Mouse (Mus musculus) heart, embryonic 13.5 days (tissue): ENCODE data around the gene Mfap2. TPM values are rescaled to one million over a fixed set of nuclear protein-coding genes. Genes with fewer than 3 reads are reported as not detected.
A peak's percentile ranks its signal among the peaks of the same experiment; 100 is the strongest.

Source experiments
- ATAC-seq: fragments of 200-750 bp; cut with Nextera tagmentation; 2 replicates; pipeline ENCODE4 v1.8.0; 2017; ENCODE audit warnings: moderate TSS enrichment; ENCODE audit not compliant: insufficient number of reproducible peaks, low FRiP score, low TSS enrichment; ENCODE audit errors: extremely low read depth
- H3K27ac ChIP-seq: fragments of 300-500 bp; sonication (generic); replicated peaks from 2 replicates; pipeline ENCODE4 v1.5.1; 2015; ENCODE audit warnings: moderate library complexity, mild to moderate bottlenecking, inconsistent platforms
- H3K27me3 ChIP-seq: fragments of 300-500 bp; sonication (generic); replicated peaks from 2 replicates; pipeline ENCODE4 v1.6.1; 2015; ENCODE audit warnings: mild to moderate bottlenecking, inconsistent platforms
- H3K36me3 ChIP-seq: fragments of 300-500 bp; sonication (generic); 2 replicates; pipeline ENCODE4 v1.6.1; 2015; ENCODE audit warnings: mild to moderate bottlenecking, inconsistent platforms
- H3K4me1 ChIP-seq: fragments of 300-500 bp; sonication (generic); 2 replicates; pipeline ENCODE4 v1.6.1; 2015; ENCODE audit warnings: inconsistent platforms
- H3K4me2 ChIP-seq: fragments of 300-500 bp; sonication (generic); 2 replicates; pipeline ENCODE4 v1.6.1; 2015; ENCODE audit warnings: inconsistent platforms, mild to moderate bottlenecking, moderate library complexity
- H3K4me3 ChIP-seq: fragments of 300-500 bp; sonication (generic); 2 replicates; pipeline ENCODE4 v1.5.1; 2015; ENCODE audit warnings: moderate library complexity, mild to moderate bottlenecking, inconsistent platforms
- H3K9ac ChIP-seq: fragments of 300-500 bp; sonication (generic); 2 replicates; pipeline ENCODE4 v1.6.1; 2015; ENCODE audit warnings: inconsistent platforms, mild to moderate bottlenecking, moderate library complexity
- H3K9me3 ChIP-seq: fragments of 300-500 bp; sonication (generic); 2 replicates; pipeline ENCODE4 v1.6.1; 2016; ENCODE audit warnings: inconsistent platforms
- WGBS: fragments of 180-500 bp; shearing (Covaris S2); methylation state at CpG from one replicate; pipeline ENCODE4 v1.1.7; 2015; ENCODE audit warnings: mixed read lengths; 5-methylcytosine and 5-hydroxymethylcytosine counted together
- polyA plus RNA-seq: library from polyadenylated mRNA; unstranded; fragments of >200 nt; fragmentation: Nextera tagmentation; extraction: Ambion mirVana; gene quantifications from 2 replicates; pipeline ENCODE4 v1.2.1, GENCODE M21; 2015

Gene Mfap2
- polyA plus RNA-seq, 1 experiment from 2014 or later, result 299 TPM

DNA sequence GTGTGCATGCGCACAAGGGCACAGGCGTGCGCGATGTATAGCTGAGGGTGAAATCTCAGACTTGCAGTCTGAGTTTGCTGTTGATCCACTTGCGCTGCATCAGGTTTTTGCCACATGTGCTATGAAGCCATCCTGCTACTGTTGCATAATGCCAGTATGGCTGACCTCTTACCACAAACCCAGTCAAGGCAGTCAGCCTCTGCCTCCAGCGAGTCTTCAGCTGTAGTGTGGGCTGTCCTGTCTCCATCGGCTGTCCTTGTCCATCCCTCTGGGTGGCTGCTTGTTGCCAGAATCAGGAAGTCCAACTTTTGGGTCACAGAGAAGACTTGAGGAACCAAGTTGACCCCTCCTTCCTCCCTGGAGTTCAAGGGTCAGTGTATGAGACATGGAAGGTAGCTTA, 34.9 kb upstream of the Mfap2 start:
- Histone ChIP-seq H3K9ac (peak overlapping the region; percentile 7; the same call in 1 of the 2 replicates), H3K27ac (no peak overlapping the region), H3K4me2 (no peak overlapping the region), H3K36me3 (peaks cover 100% of the 10 kb centered on the region), H3K4me3 (no peak overlapping the region), H3K4me1 (peaks cover 11% of the 10 kb centered on the region; the same call in 1 of the 2 replicates), H3K27me3 (no peaks in the 10 kb centered on the region), H3K9me3 (no peaks in the 10 kb centered on the region)
- 93% methylated on average over 7 of the region's 7 CpGs for WGBS
- ATAC-seq, result no peak

DNA sequence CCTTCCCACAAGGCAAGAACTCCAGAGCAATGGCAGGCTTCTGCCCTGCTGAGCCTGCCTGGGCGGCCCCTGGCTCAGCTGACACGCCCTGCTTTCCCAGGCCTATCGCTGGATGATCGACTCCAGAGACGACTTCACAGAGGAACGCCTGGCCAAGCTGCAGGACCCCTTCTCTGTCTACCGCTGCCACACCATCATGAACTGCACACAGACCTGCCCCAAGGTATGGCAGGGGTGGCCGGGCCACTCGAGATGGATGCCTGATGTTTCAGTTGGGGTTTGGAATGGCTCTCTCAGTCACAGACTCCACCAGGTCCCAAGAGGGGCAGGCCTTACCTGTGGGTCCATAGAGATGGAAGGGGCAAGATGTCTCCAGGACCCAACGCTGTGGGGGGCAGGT, 32.9 kb upstream of the Mfap2 start:
- ATAC-seq, result no peak
- peaks cover 7% of the 10 kb centered on the region; the same call in 1 of the 2 replicates for H3K9me3 ChIP-seq
- no peaks in the 10 kb centered on the region for H3K27me3 ChIP-seq
- WGBS, result 83% methylated on average over 10 of the region's 10 CpGs
- no peak overlapping the region for H3K4me3 ChIP-seq
- H3K27ac ChIP-seq, result no peak overlapping the region
- H3K9ac ChIP-seq, result no peak overlapping the region
- H3K4me2 ChIP-seq, result no peak overlapping the region
- peaks cover 11% of the 10 kb centered on the region; the same call in 1 of the 2 replicates for H3K4me1 ChIP-seq
- H3K36me3 ChIP-seq, result peaks cover 93% of the 10 kb centered on the region

DNA sequence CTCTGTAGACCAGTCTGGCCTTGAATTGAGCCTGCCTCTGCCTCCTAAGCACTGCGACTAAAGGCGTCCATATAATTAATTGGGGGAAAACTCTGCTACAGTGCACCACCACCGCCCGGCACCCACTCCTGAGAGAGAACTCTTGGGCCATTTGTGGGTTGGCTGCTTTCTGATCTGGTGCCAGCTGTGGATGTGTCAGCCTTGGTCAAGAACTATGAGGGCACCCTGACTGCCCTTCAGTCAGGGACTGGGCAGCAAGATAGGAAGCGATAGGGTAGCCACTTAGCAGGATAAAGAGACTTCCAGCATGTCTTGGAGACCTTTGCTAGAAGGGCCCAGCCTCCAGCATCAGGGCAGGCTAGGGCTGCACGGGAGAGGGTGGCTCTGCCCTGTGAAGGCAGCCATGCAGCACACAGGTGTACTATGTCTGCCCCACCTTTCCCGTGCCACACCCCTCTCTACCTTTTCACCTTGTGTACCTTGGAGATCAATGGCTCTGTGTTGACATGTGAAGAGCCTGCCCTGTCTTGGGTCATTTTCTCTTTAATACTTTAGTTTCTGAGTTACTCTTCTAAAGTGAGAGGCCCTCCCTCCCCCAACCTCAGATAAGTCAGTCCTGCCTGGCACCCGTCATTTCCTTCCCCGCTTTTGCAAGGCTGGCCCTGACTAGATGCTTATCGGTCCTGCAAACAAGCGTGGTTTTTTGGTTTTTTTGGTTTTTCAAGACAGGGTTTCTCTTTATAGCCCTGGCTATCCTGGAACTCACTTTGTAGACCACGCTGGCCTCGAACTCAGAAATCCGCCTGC, 32.1 kb upstream of the Mfap2 start:
- H3K4me3 ChIP-seq, result no peak overlapping the region
- H3K36me3 ChIP-seq, result peaks cover 84% of the 10 kb centered on the region
- ATAC-seq, result no peak
- H3K27ac ChIP-seq, result no peak overlapping the region
- no peak overlapping the region for H3K9ac ChIP-seq
- no peak overlapping the region for H3K4me2 ChIP-seq
- H3K27me3 ChIP-seq, result no peaks in the 10 kb centered on the region
- peaks cover 15% of the 10 kb centered on the region for H3K4me1 ChIP-seq
- peaks cover 7% of the 10 kb centered on the region; the same call in 1 of the 2 replicates for H3K9me3 ChIP-seq
- 85% methylated on average over 14 of the region's 14 CpGs for WGBS

DNA sequence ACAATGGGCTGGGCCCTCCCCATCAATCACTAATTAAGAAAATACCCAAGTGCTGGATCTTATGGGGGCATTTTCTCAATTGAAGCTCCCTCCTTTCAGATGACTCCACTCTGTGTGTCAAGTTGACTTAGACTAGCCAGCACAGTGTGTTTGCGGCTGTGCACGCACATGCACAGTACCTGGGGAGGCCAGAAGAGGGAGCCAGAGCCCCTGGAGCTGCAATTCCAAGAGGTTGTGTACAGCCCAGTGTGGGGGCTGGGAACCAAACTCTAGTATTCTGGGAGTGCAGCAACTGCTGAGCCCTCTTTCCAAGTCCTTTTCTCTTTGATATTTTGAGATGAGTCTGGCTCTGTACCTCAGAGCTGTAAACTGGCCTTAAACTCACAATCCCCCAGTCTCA, 28.6 kb upstream of the Mfap2 start:
- H3K9ac ChIP-seq, result no peak overlapping the region
- ATAC-seq, result no peak
- 76% methylated on average over 2 of the region's 2 CpGs for WGBS
- H3K27me3 ChIP-seq, result 0 out of 2 replicates have a peak, but pooled peaks cover 7% of the 10 kb centered on the region
- H3K9me3 ChIP-seq, result peaks cover 7% of the 10 kb centered on the region; the same call in 1 of the 2 replicates
- H3K27ac ChIP-seq, result no peak overlapping the region
- H3K4me1 ChIP-seq, result peaks cover 29% of the 10 kb centered on the region
- peaks cover 49% of the 10 kb centered on the region for H3K36me3 ChIP-seq
- H3K4me3 ChIP-seq, result no peak overlapping the region
- H3K4me2 ChIP-seq, result no peak overlapping the region

DNA sequence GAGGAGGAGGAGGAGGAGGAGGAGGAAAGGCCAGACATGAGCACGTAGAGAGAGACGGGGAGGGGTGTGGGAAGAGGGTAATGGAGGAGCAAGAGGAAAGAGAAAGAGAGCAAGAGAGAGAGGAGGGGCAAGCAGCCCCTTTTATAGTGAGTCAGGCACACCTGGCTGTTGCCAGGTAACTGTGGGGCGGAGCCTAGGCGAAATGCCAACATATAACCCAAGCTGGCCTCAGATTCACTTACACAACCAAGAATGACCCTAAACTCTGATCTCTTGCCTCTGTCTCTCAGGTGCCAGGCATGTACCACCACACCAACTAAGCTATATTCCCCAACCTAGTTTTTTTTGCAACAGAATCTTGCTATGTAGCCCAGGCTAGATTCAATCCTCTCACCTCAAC, 27.4 kb upstream of the Mfap2 start:
- Histone ChIP-seq H3K9me3 (peaks cover 7% of the 10 kb centered on the region; the same call in 1 of the 2 replicates), H3K9ac (peak overlapping the region; percentile 33; the same call in 1 of the 2 replicates), H3K4me2 (no peak overlapping the region), H3K27me3 (0 out of 2 replicates have a peak, but pooled peaks cover 7% of the 10 kb centered on the region), H3K27ac (no peak overlapping the region), H3K4me3 (no peak overlapping the region), H3K36me3 (peaks cover 37% of the 10 kb centered on the region), H3K4me1 (peaks cover 28% of the 10 kb centered on the region)
- 54% methylated on average over 4 of the region's 4 CpGs for WGBS
- ATAC-seq, result no peak

DNA sequence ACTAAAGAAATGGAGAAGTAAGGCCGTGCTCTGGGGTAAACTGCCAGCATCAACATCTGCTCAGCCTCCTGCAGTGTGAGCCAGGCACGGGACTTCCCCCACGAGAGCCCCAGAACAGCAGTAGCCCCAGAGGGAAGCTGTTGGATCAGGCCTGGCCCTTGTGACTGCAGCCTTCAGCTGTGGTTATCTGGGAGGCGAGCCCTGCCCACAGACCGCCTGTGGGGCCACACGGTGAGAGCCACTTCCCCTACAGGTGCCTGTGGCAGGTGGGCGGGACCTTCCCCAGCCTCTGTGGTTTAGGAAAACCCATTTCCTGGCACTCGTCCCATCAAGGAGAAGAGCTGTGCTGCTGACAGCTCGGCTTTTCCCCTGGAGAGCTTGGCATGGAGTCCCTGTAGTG, 26.8 kb upstream of the Mfap2 start:
- no peak overlapping the region for H3K4me3 ChIP-seq
- 0 out of 2 replicates have a peak, but pooled peaks cover 7% of the 10 kb centered on the region for H3K27me3 ChIP-seq
- peaks cover 7% of the 10 kb centered on the region; the same call in 1 of the 2 replicates for H3K9me3 ChIP-seq
- peak overlapping the region; percentile 33 for H3K9ac ChIP-seq
- no peak for ATAC-seq
- peaks cover 31% of the 10 kb centered on the region for H3K4me1 ChIP-seq
- H3K27ac ChIP-seq, result peak overlapping the region; percentile 38
- H3K36me3 ChIP-seq, result peaks cover 31% of the 10 kb centered on the region
- peak overlapping the region; percentile 7; the same call in 1 of the 2 replicates for H3K4me2 ChIP-seq
- 6% methylated on average over 9 of the region's 9 CpGs for WGBS

DNA sequence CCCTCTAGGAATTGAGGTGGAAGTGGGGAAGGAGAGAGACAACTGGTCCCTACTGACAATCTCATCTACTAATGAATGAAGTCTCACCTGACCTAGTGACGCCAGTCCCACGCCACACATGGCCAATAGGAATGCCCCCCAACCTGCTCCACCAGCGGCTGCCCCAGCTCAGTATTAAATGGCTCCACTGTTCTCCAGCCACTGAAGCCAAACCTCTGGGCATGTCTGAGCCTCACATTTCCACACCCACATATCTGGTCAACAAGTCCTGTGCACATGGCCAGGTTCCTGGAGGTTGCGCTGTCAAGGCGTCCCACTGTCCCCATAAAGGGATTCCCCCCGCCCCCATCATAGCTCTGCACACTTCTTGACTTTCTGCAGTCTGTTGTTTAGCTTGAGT, 25.7 kb upstream of the Mfap2 start:
- Histone ChIP-seq H3K4me3 (no peak overlapping the region), H3K27me3 (0 out of 2 replicates have a peak, but pooled peaks cover 7% of the 10 kb centered on the region), H3K4me1 (peaks cover 40% of the 10 kb centered on the region), H3K27ac (no peak overlapping the region), H3K36me3 (peaks cover 20% of the 10 kb centered on the region), H3K4me2 (no peak overlapping the region), H3K9ac (no peak overlapping the region), H3K9me3 (peaks cover 7% of the 10 kb centered on the region; the same call in 1 of the 2 replicates)
- 82% methylated on average over 6 of the region's 6 CpGs for WGBS
- ATAC-seq, result no peak

DNA sequence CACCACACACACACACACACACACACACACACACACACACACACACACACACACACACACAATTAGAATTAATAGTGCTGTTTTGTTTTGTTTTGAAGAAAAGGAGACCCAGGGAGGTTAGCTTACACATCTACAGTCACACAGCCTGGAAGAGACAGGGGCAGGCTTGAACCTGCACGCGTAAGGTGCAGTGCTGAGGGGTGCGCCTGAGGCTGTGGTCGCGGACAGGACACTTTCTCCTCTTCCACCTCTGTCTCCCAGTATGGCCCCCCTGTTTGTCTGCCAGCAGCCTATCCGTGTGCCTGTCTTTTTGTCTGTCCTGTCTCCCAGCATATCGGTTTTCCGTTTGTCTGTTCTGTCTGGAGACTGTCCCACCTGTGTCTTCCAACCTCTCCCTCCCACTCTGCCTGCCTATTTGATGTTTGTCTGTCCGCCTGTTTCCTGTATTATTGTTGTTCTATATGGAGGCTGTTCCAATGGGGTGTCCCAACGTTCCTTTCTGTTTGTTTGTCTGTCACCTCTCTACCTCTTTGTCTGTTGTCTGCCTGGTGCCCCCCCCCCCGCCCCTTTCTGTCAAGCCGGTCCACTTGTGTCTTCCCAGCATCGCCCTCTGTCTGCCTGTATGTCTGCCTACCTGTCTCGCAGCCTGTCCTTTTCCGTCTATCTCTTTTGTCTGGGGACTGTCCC, 24.1 kb upstream of the Mfap2 start:
- H3K9me3 ChIP-seq, result peaks cover 7% of the 10 kb centered on the region; the same call in 1 of the 2 replicates
- no peak overlapping the region for H3K27ac ChIP-seq
- WGBS, result 26% methylated on average over 15 of the region's 15 CpGs
- H3K4me1 ChIP-seq, result peaks cover 40% of the 10 kb centered on the region
- H3K9ac ChIP-seq, result peak overlapping the region; percentile 96
- H3K27me3 ChIP-seq, result 0 out of 2 replicates have a peak, but pooled peaks cover 7% of the 10 kb centered on the region
- H3K4me3 ChIP-seq, result peak overlapping the region; percentile 95
- no peak for ATAC-seq
- peak overlapping the region; percentile 93 for H3K4me2 ChIP-seq
- peaks cover 4% of the 10 kb centered on the region; the same call in 1 of the 2 replicates for H3K36me3 ChIP-seq

DNA sequence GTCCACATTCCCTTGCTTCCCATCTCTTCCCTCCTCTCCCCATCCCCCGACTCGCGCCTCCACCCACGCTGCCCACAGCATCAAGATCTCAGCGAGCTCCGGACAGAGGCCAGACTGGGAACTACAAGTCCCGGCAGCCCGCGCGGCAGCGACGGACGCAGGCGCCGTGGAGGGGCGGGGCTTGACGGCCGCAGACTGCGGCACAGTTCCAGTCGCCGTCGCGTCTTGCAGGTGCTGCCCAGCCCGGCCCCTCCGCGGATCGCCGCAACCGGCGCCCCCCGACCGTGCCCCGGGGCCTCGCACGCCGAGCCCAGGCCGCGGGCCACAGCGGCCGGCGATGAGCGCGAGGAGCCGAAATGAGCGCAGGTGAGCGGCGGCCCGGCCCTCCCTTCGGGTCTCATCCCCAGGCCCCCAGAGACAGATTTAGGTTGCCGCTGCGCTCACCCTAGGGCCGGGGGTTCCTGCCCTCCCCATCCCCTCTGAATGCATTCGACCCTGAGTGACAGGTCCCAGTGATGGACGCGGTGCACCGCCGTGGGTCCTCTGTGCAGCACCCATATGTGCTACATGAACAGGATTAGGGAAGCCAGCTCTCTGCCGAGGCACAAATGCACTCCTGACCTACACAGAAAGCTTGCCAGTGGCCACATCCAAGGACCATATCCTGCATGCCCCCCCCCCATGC, 23.4 kb upstream of the Mfap2 start, which contains the start of gene Atp13a2:
Gene Atp13a2, plus strand, starts transcription at position 163 of the 685 bp plus-strand sequence.
- H3K27me3 ChIP-seq, result 0 out of 2 replicates have a peak, but pooled peaks cover 7% of the 10 kb centered on the region
- H3K9ac ChIP-seq, result peak within 1 kb of the TSS; percentile 96
- peak within 1 kb of the TSS; percentile 95 for H3K4me3 ChIP-seq
- H3K9me3 ChIP-seq, result no peaks in the 10 kb centered on the region; the same call in 1 of the 2 replicates
- WGBS, result under 1% methylated on average over 58 of the region's 58 CpGs
- peak; percentile 76 for ATAC-seq
- peaks cover 40% of the 10 kb centered on the region for H3K4me1 ChIP-seq
- 0 out of 2 replicates have a peak within 1 kb of the TSS, but pooled peaks have one; percentile 28 for H3K27ac ChIP-seq
- 0 out of 2 replicates have a peak, but pooled peaks cover under 1% of the 10 kb centered on the region for H3K36me3 ChIP-seq
- H3K4me2 ChIP-seq, result peak within 1 kb of the TSS; percentile 93

DNA sequence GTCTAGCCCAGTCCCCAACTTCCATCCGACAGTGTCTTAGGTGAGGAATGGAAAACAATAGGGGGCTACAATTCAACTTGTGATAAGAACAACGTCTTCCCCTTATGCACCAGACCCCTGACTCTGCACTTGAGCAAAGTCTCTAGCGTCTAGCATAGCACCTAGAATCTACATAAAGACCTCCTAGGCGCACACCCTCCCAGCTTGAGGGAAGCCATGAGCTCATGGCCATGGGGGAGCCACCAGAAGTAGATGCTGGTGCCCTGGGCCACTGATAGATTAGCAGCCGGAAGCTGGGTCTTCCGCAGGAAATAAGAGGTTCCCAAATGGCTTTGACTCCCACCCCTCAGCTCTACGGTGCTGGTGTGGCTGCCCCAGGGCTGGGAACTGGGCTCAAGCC, 22.7 kb upstream of the Mfap2 start:
- no peak for ATAC-seq
- peak overlapping the region; percentile 93 for H3K4me2 ChIP-seq
- WGBS, result 20% methylated on average over 7 of the region's 7 CpGs

More for the DNA sequence above, 22.7 kb upstream of the Mfap2 start:
- Histone ChIP-seq H3K27ac (no peak overlapping the region), H3K9ac (peak overlapping the region; percentile 96), H3K9me3 (no peaks in the 10 kb centered on the region), H3K36me3 (peaks cover 7% of the 10 kb centered on the region), H3K4me1 (peaks cover 40% of the 10 kb centered on the region), H3K4me3 (peak overlapping the region; percentile 95), H3K27me3 (0 out of 2 replicates have a peak, but pooled peaks cover 7% of the 10 kb centered on the region)
